Mouse (Mus musculus) thymus, postnatal 36 days (tissue): Measurements from ENCODE around the gene Smtnl2.
"Not testable (repeated sequence)": the region's sequence is repeated elsewhere in the genome, so short reads cannot be mapped to it uniquely, and the experiment has no call there.

Experiments
- DNase-seq, 2 experiments: peaks; one replicate each; pipeline ENCODE4 v3.0.0; 2022; ENCODE audit warnings: mixed read lengths in 2 of 2

Gene Smtnl2

DNA sequence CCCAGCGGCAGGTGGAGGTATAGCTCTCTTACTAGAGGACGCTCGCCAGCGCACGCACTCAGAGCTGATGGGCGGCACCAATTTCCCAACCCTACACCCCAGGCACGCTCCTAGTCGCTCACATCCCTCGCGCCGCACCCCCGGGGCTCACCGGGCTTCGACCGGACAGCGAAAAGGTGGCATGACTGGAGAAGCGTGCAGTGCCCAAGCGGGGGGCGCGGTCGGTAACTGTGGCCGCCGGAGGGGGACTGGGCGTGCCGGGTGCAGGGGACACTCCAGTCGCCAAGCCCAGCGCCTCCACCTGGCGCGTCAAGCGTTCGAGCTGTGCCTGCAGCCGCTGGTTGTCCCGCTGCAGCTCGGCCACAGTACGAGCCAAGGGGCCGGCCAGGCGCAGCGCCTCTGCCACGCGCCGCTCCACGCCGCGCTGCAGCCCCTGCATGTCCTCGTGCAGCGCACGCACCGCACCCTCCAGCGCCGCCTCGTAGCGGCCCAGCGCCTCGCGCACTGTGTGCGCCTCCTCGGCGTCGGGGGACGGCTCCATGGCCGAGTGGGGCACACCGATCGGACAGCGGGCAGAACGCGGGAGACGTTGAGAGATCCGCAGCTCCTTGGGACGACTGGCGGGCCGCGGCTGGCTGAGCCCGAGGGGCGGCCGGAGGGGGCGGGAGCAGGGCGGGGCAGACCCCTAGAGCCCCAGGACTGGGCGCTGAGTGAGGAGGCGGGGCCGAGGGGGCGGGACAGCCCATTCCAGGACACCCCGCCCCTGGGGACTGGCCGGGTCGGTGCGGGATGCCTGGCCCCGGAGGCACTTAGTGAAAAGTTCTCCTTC, at the start of gene Smtnl2:
TSS of gene Smtnl2 (minus strand) at position 621 of the 829 bp plus-strand sequence.
- peak; percentile 43 to 52 for DNase-seq

DNA sequence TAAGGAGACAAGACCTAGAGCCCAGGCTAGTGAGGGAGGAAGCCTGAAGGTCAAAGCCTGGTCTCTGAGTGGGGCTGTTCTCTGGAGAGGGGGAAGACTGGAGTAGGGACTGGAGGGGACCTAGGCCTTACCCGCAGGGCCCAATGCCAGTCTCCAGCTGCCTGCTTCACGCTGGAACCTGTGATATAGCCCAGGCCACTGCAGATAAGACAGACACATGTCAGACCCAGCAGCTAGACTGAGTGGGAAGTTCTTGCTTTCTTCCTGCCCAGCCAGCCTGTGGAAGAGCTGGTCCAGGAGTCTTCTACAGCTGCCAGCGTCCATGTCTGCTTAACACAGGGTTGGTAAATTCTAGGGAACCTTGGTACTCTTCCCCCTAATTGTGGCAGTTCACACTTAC, 47.0 kb upstream of the Smtnl2 start:
- no peak for DNase-seq

DNA sequence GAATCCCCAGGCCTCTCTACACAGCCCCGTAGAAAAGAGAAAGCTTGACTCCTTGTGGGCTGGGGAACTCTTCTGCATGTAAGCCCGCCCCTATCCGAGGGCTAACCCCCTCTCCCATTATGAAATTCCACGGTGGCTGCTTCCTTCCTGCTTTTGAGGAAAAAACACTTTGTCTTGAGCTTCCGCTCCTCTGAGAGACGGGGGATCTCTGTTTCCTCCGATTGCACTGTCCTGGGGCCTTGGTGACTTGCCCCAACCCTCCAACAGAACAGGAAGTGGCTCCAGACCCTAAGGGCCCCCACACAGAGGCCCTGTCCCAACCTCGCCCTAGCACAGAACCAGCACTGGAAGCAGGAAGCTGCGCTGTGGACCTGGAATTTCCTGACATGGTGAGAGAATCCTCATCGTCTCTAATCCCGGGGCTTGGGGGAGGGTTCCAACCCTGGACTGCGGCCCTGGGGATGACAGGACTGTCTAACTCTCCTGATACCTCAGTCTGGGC, 46.5 kb upstream of the Smtnl2 start:
- DNase-seq: no peak

DNA sequence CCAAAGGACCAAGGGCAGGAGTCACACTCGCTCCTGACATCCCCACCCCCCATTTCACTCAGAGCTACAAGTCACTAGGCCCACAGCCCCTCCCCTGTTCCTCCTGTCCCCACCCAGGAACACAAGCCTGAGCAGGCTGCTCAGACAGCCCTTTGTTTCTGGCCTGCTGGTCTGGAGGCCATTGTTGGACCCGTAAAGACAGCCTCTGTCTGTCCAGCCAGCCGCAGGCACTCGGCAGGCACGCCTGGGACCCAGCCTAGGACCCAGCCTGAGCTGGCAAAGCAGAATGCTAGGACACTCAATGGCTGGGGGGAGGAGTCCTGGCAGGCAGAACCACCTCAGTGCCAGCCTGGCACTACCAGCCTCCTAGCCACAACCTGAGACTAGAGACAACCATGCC, 44.2 kb upstream of the Smtnl2 start:
- DNase-seq: no peak

DNA sequence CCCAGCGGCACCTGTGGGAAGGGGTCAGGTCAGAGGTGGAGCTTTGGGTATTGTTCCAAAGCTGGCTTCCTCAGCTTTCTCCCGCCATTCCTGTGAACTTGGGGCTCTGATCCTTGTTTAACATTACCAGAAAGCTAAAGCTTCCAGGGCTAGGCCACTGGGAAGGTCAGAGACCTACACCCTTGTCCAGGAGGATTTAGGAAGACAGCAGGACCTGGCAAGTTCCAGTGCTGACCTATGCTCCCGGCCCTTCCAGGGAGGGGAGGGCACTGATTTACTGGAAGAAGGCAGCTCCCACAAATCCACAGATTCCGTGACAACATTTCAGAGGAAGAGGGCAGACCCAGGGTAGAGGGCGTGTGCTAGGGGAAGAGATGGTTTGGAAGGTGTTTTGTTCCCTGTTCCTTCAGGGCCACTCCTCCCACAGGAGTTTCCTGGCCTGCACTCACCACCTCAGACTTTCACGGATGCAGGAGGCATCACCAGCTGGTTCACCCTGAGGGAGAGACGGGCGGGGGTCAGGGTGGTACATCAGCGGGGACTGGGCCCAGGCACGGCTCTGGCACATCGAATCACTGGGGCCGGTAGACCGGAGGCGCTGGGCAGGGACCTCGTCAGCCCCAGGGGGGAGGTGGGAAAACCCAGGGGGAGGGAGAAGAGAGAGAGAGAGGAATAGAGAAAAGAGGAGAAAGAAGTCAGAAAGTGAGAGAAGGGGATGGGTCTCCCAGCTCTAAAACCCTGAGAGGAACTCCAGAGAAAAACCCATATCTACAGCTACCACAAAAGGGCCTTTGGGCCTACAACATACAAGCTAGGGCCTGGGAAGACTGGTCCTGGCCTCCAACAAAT, 41.8 kb upstream of the Smtnl2 start:
- DNase-seq: no peak

DNA sequence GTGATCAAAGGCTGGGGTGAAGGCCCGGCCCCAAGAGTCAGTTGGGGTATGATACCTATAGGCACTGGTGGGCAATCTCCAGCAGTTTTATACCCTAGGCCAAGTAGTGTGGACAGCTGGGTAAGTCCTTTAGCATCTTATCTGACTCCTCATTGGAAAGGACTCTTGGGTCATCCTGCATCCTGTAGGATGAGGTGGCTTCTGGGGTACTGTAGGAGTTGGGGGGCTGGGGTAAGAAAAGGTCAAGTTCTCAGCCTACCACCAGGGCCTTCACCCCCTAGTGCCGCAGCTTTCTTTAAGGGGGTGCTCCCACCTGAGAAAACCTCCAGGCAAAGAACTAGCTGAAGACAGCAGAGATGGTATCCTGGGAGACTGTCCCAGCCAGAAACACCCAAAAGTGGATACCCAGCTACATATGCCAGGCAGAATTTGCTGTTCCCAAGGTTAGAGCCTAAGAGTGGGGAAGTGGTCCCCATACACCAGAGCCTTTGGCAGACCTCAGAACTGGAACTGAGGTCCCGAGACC, 40.7 kb upstream of the Smtnl2 start:
- no peak for DNase-seq

DNA sequence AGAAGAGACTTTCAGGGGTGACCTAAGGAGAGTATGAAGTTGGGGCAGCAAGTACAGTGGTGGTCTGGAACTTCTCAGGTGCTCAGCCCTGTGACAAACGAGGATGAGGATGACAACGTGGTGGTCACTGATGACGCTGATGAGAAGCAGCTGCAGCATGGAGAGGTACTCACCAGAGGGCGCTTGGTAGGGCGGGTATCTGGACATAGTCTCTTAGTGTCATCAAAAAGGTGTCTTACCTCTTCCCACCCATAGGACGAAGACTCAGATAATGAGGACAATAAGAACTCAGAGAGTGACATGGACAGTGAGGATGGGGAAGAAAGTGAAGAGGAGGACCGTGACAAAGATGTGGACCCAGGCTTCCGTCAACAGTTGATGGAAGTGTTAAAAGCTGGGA, 36.0 kb upstream of the Smtnl2 start:
- no peak for DNase-seq

DNA sequence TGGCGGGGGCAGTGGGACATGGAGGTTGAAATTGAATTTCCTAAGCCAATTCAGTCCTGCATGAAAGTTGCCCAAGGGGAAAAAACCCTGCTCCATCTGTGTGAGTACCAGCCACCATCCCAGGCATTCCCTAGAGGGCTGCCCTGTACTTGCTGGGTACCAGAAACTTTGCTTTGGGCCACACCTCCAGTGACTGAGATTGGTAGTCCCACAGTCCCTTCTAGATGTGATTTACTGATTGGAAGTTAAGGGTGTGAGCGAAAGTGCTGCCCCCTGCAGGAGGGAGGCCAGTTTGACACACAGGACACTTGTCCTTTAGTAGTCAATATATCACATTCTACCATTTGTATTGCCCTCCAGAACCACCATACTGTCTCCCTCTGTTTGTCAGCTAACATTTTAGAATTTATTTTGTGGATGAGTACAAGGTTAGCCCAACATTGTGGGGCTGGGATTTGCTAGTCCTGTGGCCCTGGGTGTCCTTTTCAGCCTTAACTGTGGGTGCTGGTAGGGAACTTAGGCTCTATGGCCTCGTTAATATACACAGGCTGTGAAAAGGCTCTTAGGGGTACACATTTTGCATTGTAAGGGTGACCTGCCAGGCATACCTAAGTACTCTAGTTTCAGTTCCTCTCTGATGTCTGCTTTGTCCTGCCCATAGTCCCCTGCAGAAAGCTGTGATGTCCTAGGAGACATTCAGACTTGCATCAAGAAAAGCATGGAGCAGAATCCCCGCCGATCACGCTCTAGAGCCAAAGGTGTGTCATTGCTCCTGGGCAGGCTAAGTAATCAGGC, 35.0 kb upstream of the Smtnl2 start:
- DNase-seq: peak; percentile 36 to 43

DNA sequence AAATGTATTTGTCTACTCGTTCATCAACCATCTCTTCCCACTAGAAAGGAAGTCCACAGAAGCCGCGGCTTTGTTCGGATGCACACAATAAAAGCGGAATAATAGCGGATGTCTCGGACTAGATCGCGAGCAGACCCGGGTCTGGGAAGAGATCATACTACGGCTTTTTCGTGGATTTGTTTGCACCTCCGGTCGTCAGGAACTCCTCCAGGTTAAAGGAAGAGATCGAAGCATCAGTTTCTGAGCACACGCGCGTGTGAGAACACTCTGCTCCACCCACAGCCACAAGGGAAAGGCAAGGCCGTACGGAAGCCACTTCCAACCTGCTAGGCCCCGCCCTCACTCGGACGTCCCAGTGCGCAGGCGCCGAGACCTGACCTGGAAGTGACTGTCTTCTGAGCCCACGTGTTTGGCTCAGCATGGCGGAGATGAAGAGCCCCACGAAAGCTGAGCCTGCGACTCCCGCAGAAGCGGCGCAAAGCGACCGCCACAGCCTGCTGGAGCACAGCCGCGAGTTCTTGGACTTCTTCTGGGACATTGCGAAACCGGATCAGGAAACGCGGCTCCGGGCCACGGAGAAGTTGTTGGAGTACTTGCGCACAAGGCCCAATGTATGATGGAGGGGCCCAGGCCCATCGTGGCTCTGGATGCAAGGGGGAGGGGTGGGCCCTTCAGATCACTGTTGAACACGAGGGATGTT, 29.6 kb upstream of the Smtnl2 start, which contains the start of gene Mybbp1a:
TSS of gene Mybbp1a (plus strand) at position 391 of the 700 bp plus-strand sequence.
- peak; percentile 98 to 99 for DNase-seq

DNA sequence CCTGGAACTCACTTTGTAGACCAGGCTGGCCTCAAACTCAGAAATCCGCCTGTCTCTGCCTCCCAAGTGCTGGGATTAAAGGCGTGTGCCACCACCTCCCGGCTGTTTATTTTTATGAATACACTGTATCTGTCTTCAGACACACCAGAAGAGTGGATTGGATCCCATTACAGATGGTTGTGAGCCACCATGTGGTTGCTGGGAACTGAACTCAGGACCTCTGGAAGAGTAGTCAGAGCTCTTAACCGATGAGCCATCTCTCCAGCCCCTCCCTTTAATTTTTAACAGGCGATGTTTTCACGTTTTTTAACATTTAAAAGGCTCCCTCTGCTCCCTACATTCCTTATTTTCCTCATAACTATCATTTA, 29.1 kb upstream of the Smtnl2 start:
- DNase-seq: not testable (repeated sequence)

DNA sequence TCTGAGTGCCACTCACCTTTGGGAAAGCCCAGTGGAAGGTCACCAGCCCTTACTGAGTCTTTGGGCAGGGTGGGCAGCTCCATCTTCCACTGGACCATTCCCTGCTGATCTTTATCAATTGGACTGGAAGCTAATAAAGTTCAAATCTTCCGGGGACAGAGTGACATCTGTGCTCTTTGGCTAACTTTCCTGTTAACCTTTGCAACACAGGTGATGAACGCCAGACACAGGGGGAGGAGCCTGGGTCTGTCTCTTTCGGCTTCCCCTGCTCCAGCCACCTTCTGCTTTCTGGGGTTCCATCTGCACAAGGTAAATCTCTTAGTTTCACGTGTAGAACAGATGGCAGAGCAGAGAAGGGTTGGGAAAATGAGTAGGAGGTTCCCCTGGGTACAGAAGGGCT, 26.9 kb upstream of the Smtnl2 start:
- no peak for DNase-seq

DNA sequence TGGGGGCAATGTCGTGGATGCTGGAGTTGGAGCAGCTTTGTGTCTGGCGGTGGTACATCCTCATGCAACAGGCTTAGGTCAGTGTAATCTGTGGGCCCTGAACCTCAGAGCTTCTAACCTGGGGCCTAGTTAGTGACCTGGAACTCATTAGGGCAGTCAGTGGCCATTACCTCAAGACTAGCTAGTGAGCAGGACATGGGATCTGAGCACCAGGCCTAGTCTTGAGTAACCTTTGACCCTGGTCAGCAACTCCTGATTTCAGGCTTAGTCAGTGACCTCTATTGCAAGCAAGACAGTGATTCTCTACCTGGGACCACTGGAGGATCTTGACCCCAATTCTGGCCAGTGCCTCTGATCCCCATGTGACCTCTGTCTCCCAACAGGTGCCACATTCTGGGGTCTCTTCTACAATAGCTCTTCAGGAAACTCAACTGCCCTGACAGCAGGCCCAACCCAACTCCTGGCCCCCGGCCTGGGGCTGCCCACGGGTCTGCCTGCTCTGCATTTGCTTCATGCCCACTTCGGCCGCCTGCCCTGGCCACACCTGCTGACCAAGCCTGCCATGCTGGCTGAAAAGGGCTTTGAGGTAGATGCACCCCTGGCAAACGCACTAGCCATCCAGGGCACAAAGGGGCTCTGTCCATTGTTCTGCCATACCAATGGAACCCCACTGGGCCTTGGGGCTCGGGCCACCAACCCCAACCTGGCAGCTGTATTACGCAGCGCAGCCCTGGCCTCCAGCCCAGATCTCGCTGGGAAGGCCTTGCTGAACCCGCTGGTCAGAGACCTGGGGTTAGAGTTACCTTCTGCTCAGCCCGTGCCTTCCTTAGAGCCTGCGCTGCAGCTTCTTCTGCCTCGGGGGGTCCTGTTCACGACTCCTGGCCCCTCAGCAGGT, 25.5 kb upstream of the Smtnl2 start:
- no peak for DNase-seq

DNA sequence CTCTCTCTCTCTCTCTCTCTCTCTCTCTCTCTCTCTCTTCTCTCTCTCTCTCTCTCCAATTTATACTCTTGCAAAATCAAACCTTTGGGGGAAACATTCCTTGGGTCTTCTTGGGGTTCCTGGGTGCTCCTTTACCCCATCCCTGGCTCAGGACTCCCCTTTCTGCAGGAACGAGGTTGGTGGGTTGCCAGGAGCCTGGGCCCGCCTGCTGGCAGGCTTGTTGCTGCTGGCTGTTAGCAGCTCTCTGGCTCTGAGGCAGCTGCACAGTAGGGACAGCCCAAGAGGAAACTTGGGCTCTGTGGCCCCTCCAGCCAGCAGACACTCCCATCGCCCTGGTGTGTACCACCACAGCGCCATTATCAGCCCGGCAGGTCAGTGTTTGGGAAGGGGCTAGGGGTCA, 24.8 kb upstream of the Smtnl2 start:
- DNase-seq: no peak

DNA sequence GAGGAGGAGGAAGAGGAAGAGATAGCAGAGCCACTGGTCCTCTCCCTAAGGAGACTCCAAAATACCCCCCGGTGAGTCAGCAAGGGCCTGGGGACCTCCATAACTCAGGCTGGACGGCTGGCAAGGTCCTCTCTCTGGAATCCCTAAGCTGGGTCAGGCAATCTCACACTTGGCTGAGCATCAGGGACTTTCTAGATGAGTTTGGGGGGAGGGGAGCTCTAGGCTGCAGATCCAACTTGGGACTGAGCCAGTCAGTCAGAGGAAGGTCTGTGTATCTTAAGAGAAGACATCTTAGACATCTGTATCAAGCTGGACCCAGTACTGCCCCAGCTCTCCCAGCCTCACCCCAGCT, 24.2 kb upstream of the Smtnl2 start:
- no peak for DNase-seq

DNA sequence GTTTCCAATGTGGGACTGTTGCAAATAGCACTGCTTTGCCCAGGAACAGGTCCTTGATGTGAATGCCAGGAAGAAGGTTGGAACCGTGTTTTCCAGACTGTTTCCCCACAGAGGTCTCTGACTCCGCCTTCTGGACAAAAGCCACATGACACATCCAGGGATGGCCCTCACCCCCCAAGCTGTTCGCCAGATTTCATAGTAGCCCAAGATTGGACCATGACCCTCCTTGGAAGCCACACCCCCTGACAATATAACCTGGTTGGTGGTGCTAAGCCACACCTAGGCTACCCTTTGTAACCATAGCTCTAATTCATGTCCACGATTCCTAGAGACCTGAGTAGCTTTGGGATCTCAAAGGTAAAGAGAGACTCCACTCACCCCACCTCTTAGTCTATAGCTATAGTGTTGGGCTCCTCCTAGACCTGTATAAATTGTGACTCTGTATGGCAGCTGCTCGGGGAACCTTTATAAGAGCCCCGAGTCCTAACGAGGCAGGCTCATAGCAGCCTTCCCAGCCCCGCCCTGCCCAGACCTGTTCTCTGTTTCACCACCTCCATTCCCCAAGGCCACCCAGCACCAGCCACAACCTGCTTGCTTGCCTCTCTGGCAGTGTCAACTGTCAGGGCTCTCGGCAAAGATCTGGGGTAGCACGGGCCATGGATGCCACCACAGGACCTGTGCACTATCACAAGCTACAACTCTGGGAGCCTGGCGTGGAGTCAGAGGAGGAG, 23.6 kb upstream of the Smtnl2 start, which contains the start of gene Ggt6:
TSS of gene Ggt6 (plus strand) at position 564 of the 731 bp plus-strand sequence.
- no peak for DNase-seq

DNA sequence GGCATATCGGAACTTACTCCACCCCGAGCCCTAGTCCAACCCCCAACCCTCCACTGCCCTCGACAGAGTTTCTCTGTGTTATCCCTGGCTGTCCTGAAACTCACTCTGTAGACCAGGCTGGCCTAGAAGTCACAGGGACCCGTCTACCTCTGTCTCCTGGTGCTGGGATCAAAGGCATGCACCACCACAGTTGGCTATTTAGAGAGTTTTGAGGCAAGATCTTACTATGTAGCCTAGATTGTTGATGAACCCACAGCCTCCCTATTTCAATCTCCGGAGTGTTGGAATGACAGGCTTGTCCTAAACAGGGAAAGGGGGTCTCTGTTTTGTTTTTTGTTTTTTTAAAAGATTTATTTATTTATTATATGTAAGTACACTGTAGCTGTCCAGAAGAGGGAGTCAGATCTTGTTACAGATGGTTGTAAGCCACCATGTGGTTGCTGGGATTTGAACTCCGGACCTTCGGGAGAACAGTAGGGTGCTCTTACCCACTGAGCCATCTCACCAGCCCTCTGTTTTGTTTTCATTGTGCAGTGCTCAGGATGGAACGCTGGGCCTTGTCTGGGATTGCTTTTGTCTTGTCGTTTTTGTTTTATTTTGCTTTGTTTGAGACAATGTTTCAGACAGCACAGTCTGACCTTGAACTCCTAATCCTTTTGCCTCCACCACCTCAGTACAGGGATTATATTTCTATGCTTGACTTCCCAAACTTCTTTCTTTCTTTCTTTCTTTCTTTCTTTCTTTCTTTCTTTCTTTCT, 19.0 kb upstream of the Smtnl2 start:
- DNase-seq: not testable (repeated sequence)

DNA sequence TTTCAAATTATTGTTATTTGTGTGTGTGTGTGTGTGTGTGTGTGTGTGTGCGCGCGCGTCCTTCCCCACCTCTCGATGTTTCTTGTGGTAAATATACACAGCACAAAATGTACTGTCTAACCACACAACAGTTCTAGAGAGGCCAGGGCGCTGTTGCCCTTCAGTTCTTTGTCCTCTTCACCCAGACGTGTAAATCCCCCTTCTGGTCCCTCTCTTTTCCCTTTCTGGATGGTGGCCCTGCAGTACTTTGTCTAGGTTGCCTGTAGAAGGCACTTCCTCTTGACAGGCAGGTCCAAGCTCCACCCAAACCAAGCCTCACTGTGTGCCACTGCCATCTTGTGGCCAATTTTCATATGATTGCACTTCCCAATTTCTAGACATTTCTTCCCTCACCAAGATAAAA, 17.8 kb upstream of the Smtnl2 start:
- DNase-seq: peak; percentile 63 to 69

DNA sequence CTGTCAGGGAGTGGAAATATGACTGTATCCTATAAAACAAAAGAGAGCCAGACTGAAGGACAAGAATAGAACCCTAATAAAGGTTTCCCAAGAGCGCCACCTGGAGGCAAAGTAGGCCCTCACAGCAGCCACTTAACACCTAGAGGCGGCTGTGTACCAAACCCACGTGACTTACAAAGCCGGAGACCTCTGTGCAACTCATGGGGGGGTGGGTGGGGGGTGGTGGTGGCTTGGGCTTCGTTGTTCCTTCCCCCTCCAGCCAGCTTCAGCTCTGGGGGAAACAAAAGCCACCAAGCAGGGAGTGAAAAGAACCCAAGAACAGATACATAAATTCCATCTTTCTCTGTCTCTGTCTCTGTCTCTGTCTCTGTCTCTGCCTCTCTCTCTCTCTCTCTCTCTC, 17.2 kb upstream of the Smtnl2 start:
- DNase-seq: peak; percentile 75

DNA sequence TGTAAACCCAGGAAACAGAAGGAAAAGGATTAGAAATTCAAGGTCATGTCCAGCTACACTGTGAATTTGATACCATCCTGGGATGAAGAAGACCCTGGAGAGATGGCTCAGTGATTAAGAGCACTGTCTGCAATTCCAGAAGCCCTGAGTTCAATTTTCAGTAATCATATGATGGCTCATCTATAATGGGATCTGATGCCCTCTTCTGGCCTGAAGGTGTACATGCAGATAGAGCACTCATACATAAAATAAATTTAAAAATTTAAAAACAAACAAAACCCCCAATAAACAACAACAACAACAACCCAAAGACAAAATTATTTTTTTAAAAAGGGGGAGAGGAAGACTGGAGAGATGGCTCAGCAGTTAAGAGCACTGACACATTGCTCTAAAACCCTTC, 15.4 kb upstream of the Smtnl2 start:
- no peak for DNase-seq
